Mouse (Mus musculus) lung, adult 2 months (tissue): ENCODE data around the gene Tat.

Experiments used
- CTCF ChIP-seq: fragments of 200-500 bp; IDR thresholded peaks from 2 replicates; pipeline ENCODE4 v1.5.1; 2011; ENCODE audit warnings: mild to moderate bottlenecking, low read length, control low read depth; ENCODE audit not compliant: insufficient read depth
- POLR2A ChIP-seq: fragments of 200-500 bp; IDR thresholded peaks from 2 replicates; pipeline ENCODE4 v1.6.1; 2011; ENCODE audit warnings: low read depth, mild to moderate bottlenecking, control low read depth, low read length, borderline replicate concordance; ENCODE audit errors: extremely low read depth

DNA sequence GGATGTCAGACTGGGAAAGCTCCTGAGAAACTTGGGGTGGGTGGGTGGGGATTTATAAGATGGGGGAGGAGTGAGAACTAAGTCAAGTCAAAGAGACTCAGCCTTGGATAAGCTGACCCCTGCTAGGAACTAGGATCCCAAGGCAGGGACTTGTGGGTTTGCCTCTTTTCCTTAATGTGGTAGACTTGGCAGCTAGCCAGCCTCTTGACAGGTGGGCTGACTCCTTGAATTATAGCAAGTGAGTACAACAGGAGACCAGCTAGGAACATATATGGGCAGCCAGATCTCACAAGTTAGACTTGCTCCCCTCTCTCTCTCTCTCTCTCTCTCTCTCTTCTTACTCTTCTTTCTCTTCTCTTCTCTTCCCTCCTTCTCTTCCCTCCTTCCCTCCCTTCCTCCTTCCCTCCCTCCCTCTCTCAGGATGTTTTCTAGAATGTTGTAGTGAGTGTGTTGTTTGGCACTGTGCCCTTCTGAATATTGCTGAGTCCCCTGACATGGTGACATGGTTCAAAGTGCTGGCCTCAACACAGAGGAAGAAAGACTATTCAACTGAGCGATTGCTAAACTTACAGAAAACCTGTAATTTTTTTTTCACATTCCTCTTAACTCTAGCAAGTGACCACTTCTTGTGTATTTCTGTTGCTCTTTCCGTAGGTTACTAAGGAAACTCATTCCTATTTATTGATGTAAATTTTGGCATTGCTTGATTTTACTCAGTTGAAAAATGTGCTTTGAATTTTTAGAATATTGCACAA lies 48.5 kb upstream of the Tat start:
- no peak for TF ChIP-seq CTCF
- TF ChIP-seq POLR2A, result no peak
